Mouse (Mus musculus): ENCODE measurements around the gene Syt11. TPM values are rescaled to one million over a fixed set of nuclear protein-coding genes. Genes with fewer than 3 reads are reported as not detected.
"Not testable (repeated sequence)": the region's sequence is repeated elsewhere in the genome, so short reads cannot be mapped to it uniquely, and the experiment has no call there.

Gene Syt11
- total RNA-seq, 2 experiments from 2014 or later: 2.7 to 5.2 TPM

DNA sequence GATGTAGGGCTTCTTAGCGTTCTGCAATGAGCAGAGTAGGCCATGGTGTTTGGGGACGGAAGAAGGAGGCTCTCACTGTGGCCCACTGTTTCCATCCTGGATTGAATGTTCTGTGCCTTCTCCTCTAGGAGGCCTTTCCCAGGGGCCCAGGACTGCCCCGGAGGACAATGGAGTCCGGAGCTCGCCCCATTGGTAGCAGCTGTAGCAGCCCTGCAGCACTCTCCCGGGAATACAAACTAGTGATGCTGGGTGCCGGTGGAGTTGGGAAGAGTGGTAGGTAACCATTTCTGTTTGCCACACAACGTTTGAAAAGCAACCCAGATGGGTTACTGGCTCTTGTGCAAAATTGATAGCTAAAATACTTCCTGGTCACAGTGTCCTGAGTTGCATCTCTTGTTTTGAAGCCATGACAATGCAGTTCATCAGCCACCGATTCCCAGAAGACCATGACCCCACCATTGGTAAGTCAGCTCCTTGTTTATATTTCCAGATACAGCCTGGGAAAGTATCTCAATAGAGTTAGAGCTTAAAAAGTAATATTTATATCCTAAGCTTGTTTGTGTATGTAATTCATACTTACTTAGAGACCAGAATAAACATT is 57.7 kb downstream of the Syt11 start:
- peak overlapping the region; percentile 91 for H3K4me3 ChIP-seq
- H3K27ac ChIP-seq: peak overlapping the region; percentile 91
- DNase-seq: peak; percentile 38
- intact Hi-C loops (cut with DNase I): loop anchor here (5.0 kb wide), 1 partner anchor 35 kb away; no protein-coding TSS in a partner anchor
- TF ChIP-seq CTCF (IDR thresholded peaks at IDR 0.05): no peak

DNA sequence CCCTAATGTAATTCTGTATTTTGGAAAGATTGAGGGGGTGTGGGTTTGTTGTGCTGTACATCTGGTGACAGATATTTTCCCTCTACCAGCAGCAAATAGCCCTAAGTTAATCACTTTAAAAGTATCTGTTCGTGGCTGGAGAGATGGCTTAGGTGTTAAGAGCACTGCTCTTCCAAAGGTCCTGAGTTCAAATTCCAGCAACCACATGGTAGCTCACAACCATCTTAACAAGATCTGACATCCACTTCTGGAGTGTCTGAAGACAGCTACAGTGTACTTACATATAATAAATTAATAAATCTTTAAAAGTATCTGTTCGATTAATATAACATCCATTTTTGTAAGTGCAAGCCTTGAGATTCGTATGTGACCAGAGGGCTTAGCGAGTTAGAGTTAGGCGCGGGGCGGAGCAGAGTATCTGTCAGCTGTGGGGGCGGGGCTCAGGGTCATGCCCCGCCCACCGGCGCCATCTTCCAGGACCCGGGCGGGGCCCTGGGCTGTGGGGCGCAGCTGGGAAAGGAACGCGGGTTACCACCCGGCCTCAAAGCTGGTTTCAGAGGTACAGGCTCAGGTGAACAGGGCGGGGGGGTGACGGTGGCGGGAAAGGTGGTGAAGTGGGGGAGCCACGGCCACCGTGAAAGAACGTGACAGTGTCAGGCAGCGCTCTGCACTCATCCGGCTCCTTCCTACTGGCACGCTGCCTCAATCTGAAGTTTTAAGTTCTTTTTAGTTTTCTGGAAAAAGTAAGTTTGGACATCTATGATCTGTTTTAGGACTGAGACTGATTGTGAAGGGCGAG is 58.4 kb downstream of the Syt11 start, which contains the start of gene Rit1:
TSS of gene Rit1 (plus strand) at position 440 of the 799 bp plus-strand sequence.
- TF ChIP-seq CTCF (IDR thresholded peaks at IDR 0.05): no peak
- H3K4me3 ChIP-seq: peak within 1 kb of the TSS; percentile 91
- intact Hi-C loops (cut with DNase I): loop anchor here (5.0 kb wide), 1 partner anchor 34 kb away; no protein-coding TSS in a partner anchor
- H3K27ac ChIP-seq: peak within 1 kb of the TSS; percentile 91
- peak; percentile 91 for DNase-seq

GRCm38 (mm10) chr3:88715716-88716115 is 59.2 kb downstream of the Syt11 start:
- intact Hi-C loops (cut with DNase I): loop anchor here (5.0 kb wide), 1 partner anchor 33 kb away; no protein-coding TSS in a partner anchor
- not testable (repeated sequence) for DNase-seq, H3K4me3 ChIP-seq, H3K27ac ChIP-seq

DNA sequence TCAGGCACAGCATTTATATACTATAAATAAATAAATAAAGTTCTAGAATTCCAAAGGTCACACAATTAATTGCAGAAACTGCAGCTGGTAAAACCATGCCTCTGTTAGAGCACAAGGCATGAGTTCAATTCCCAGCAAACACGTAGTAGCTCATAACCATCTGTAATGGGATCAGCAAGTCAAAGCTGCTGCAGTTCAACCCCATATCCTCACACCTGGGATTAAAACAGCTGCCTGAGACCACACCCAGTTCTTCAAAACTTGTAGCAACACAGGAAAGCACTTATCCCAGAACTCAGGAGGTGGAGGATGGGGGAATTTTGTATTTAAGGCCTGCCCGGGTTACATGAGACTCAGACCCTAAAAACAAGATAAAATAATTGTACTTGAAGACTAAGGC is 60.2 kb downstream of the Syt11 start:
- no peak for TF ChIP-seq CTCF (IDR thresholded peaks at IDR 0.05)
- Histone ChIP-seq H3K27ac (no peak overlapping the region), H3K4me3 (no peak overlapping the region)
- no peak for DNase-seq
- intact Hi-C loops (cut with DNase I): loop anchor here (5.0 kb wide), 1 partner anchor 32 kb away; no protein-coding TSS in a partner anchor

GRCm38 (mm10) chr3:88713709-88714108 is 61.3 kb downstream of the Syt11 start:
- intact Hi-C loops (cut with DNase I): no loop called here
- Histone ChIP-seq H3K4me3 (no peak overlapping the region), H3K27ac (no peak overlapping the region)
- no peak for DNase-seq
- no peak for TF ChIP-seq CTCF (IDR thresholded peaks at IDR 0.05)

DNA sequence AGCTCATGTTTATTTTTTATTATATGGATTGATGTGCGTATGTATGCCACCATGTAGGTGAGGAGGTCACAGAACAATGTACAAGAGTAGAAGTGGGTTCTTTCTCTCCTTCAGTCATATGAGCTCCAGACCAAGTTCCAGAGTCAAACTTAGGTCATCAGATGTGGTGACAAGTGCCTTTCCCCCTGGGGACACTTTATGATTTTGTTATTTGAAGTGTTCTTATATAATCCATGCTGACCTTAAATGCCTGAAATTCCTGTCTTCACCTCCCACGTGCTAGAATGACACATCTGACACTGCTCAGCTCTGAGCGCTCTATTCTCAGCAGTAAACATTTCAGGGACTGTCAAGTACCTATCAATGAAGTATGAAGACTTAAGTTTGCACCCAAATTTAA is 73.7 kb downstream of the Syt11 start:
- TF ChIP-seq CTCF (IDR thresholded peaks at IDR 0.05): no peak
- no peak overlapping the region for H3K4me3 ChIP-seq
- intact Hi-C loops (cut with DNase I): no loop called here
- no peak overlapping the region for H3K27ac ChIP-seq
- DNase-seq: no peak

DNA sequence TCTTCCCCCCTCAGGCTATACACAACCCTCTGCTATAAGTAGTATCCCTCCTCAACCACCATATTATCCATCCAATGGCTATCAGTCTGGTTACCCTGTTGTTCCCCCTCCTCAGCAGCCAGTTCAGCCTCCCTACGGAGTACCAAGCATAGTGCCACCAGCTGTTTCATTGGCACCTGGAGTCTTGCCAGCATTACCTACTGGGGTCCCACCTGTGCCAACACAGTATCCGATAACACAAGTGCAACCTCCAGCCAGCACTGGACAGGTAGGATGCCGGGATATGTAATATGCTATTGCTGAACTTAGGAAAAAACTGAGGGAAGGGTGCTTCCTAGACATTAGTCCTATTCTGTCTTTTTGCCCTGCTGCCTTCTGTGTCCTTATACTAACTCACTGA is 74.7 kb downstream of the Syt11 start:
- intact Hi-C loops (cut with DNase I): no loop called here
- no peak for TF ChIP-seq CTCF (IDR thresholded peaks at IDR 0.05)
- DNase-seq: no peak
- Histone ChIP-seq H3K27ac (no peak overlapping the region), H3K4me3 (no peak overlapping the region)

GRCm38 (mm10) chr3:88698834-88699233 is 76.1 kb downstream of the Syt11 start:
- intact Hi-C loops (cut with DNase I): loop anchor here (10.0 kb wide), 1 partner anchor 366 kb away; no protein-coding TSS in a partner anchor
- H3K27ac ChIP-seq: no peak overlapping the region
- no peak overlapping the region for H3K4me3 ChIP-seq
- TF ChIP-seq CTCF (IDR thresholded peaks at IDR 0.05): no peak
- no peak for DNase-seq

DNA sequence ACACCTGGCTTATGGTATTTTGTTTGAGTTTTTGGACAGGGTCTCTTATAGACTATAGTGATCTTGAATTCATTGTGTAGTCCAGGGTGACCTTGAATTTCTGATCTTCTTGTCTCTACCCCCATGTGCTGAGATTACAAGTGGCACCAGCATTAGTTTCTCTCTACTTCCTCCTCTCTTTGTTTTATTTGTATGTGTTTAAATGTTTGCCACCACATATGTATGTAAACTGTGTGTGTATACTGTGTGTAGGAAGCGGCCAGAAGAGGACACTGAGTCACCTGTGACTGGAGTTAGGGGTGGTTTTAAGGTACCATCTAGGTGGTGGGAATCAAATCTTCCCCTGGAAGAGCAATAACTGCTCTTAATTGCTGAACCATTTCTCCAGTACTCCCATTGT is 76.9 kb downstream of the Syt11 start:
- intact Hi-C loops (cut with DNase I): loop anchor here (10.0 kb wide), 1 partner anchor 367 kb away; no protein-coding TSS in a partner anchor
- Histone ChIP-seq H3K27ac (no peak overlapping the region), H3K4me3 (no peak overlapping the region)
- TF ChIP-seq CTCF (IDR thresholded peaks at IDR 0.05): no peak
- no peak for DNase-seq

DNA sequence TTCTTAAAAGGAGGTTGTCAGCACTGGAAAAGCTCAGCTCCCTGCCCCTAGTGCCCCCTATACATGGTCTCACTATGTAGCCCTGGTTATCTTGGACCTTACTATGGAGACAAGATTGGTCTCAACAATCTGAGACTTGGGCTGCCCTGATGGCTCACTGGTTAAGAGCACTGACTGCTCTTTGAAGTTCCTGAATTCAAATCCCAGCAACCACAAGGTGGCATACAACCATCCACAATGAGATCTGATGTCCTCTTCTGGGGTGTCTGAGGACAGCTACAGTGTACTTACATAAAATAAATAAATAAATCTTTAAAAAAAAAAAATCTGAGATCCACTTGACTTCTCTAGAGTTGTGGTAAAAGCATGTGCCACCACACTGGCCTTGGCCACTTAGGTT is 79.4 kb downstream of the Syt11 start:
- no peak overlapping the region for H3K27ac ChIP-seq
- intact Hi-C loops (cut with DNase I): loop anchor here (10.0 kb wide), 1 partner anchor 369 kb away; no protein-coding TSS in a partner anchor

More for the DNA sequence above, 79.4 kb downstream of the Syt11 start:
- no peak for TF ChIP-seq CTCF (IDR thresholded peaks at IDR 0.05)
- DNase-seq: no peak
- H3K4me3 ChIP-seq: no peak overlapping the region

Other genes starting within 250 kb of the Syt11 start
- under 1 TPM; 0.15 to 0.20 TPM for gene Mex3a, start 242.8 kb downstream of the Syt11 start, total RNA-seq (2021)
- gene Rab25, start 226.9 kb downstream of the Syt11 start, total RNA-seq (2021): not detected
- 100 to 1,000 TPM in 1 of 2 experiments, 10 to 100 TPM in 1; 70.9 to 104 TPM for gene Lamtor2, start 222.1 kb downstream of the Syt11 start, total RNA-seq (2021)
- gene Ubqln4, start 221.4 kb downstream of the Syt11 start, total RNA-seq (2021): 10 to 100 TPM; 78.2 to 90.2 TPM
- 10 to 100 TPM; 41.1 to 54.8 TPM for gene Ssr2, start 199.3 kb downstream of the Syt11 start, total RNA-seq (2021)
- 10 to 100 TPM; 22.4 to 24.7 TPM for gene Arhgef2, start 169.2 kb downstream of the Syt11 start, total RNA-seq (2021)
- gene Rxfp4, start 122.0 kb downstream of the Syt11 start, total RNA-seq (2021): not detected
- 10 to 100 TPM; 24.0 TPM for gene Khdc4, start 89.4 kb downstream of the Syt11 start, total RNA-seq (2021)
- 10 to 100 TPM; 20.8 to 20.9 TPM for gene Rit1, start 58.3 kb downstream of the Syt11 start, total RNA-seq (2021)
- gene Gon4l, start 60.1 kb upstream of the Syt11 start, total RNA-seq (2021): 10 to 100 TPM; 14.2 to 15.9 TPM
- 1 to 10 TPM; 7.0 to 8.6 TPM for gene Msto1, start 138.8 kb upstream of the Syt11 start, total RNA-seq (2021)
- gene Ash1l, start 175.5 kb upstream of the Syt11 start, total RNA-seq (2021): 10 to 100 TPM; 34.2 to 35.6 TPM
- 10 to 100 TPM; 65.5 to 79.9 TPM for gene Dap3, start 176.0 kb upstream of the Syt11 start, total RNA-seq (2021)